Mouse (Mus musculus) spleen, adult 2 months (tissue): Measurements from ENCODE around the gene Calml3. TPM values are rescaled to one million over a fixed set of nuclear protein-coding genes. Genes with fewer than 3 reads are reported as not detected.

Experiments
- DNase-seq, 2 experiments: peaks; one replicate each; pipeline versions ENCODE4 v3.0.0 to v3.0.0-alpha.2; 2012 to 2021; ENCODE audit warnings: low spot score in 2 of 2, low read depth in 1 of 2
- H3K27ac ChIP-seq: fragments of 200-500 bp; 2 replicates; pipeline ENCODE4 v1.5.1; 2012; ENCODE audit warnings: low read length, inconsistent platforms; ENCODE audit not compliant: insufficient read depth
- H3K27me3 ChIP-seq: fragments of 200-500 bp; 2 replicates; pipeline ENCODE4 v1.6.1; 2012; ENCODE audit warnings: mild to moderate bottlenecking, moderate library complexity, low read length, inconsistent platforms; ENCODE audit not compliant: control insufficient read depth, insufficient read depth
- H3K36me3 ChIP-seq: fragments of 200-500 bp; 2 replicates; pipeline ENCODE4 v1.6.1; 2012; ENCODE audit warnings: mild to moderate bottlenecking, low read length, inconsistent platforms; ENCODE audit not compliant: control insufficient read depth, insufficient read depth
- H3K4me1 ChIP-seq: fragments of 200-500 bp; 2 replicates; pipeline ENCODE4 v1.6.1; 2011; ENCODE audit warnings: inconsistent platforms; ENCODE audit not compliant: control insufficient read depth, insufficient read depth, insufficient read length
- H3K4me3 ChIP-seq: fragments of 200-500 bp; 2 replicates; pipeline ENCODE4 v1.5.1; 2011; ENCODE audit warnings: mild to moderate bottlenecking, inconsistent platforms; ENCODE audit not compliant: insufficient read depth, insufficient read length; ENCODE audit errors: extremely low read depth
- CTCF ChIP-seq: fragments of 200-500 bp; IDR thresholded peaks from 2 replicates; pipeline ENCODE4 v1.5.1; 2011; ENCODE audit warnings: mild to moderate bottlenecking, inconsistent platforms; ENCODE audit not compliant: insufficient read depth, insufficient read length, insufficient replicate concordance; ENCODE audit errors: extremely low read depth
- POLR2A ChIP-seq: fragments of 200-500 bp; IDR thresholded peaks from 2 replicates; pipeline ENCODE4 v1.6.1; 2011; ENCODE audit warnings: low read depth, low read length, inconsistent platforms
- WGBS: fragments of 180-500 bp; shearing (Covaris S2); methylation state at CpG from one replicate; pipeline ENCODE4 v1.1.7; 2018; 5-methylcytosine and 5-hydroxymethylcytosine counted together
- polyA plus RNA-seq: library from polyadenylated mRNA; depleted of rRNA; stranded (reverse); fragments of >200 nt; gene quantifications from 2 replicates; pipeline ENCODE4 v1.2.3, GENCODE M21; 2012

The Calml3 gene
- polyA plus RNA-seq, 1 experiment: 0.05 TPM

DNA sequence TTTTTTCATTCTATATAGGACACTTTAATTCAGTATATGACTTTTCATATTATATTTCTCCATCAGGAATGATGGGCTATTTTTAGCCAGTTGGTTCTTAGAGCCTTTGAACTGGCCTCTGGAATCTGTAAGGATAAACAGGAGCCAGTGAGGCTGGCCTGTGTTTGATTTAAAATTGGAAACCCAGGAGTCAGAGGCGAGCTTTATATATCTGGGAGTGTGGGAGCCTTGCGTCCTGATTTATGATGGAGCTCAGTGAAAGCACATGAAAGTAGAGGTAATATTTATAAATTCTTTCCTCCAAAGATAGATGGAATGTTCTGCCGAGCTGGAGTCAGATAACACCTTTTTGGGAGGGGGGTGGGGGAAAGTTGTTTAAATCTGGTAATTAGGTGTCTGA is 4.7 kb downstream of the Calml3 start:
- WGBS: 88% methylated on average over 3 of the region's 3 CpGs
- no peaks in the 10 kb centered on the region for H3K4me1 ChIP-seq
- TF ChIP-seq POLR2A (no peak), CTCF (no peak)
- H3K27ac ChIP-seq: no peak overlapping the region
- no peak for DNase-seq
- no peaks in the 10 kb centered on the region for H3K36me3 ChIP-seq
- H3K4me3 ChIP-seq: no peak overlapping the region
- no peaks in the 10 kb centered on the region for H3K27me3 ChIP-seq

GRCm38 (mm10) chr13:3798751-3799150 is 5.4 kb downstream of the Calml3 start:
- no peak overlapping the region for H3K27ac ChIP-seq
- H3K36me3 ChIP-seq: no peaks in the 10 kb centered on the region
- H3K4me3 ChIP-seq: no peak overlapping the region
- H3K27me3 ChIP-seq: no peaks in the 10 kb centered on the region
- TF ChIP-seq POLR2A (no peak), CTCF (no peak)
- no peaks in the 10 kb centered on the region for H3K4me1 ChIP-seq
- DNase-seq: no peak

DNA sequence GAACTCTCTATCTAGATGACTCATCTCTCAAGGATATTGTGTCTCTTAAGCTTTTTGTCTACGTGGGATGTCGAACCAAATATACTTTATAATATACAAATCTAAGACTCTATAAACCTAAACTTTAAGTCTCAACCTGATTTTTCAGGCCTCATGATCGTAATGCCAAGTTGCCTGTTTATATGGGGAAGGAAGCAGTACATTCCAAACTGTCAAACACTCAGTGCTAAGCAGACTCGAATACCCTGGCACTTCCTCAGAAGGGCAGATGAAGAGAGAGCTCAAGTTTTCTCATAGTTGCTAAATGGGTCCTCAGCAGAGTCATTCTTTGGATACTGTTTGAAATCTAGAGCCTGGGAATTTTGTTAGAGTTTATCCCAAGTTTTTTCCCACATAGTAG is 7.5 kb downstream of the Calml3 start:
- no peak for DNase-seq
- no peaks in the 10 kb centered on the region for H3K36me3 ChIP-seq
- H3K4me1 ChIP-seq: no peaks in the 10 kb centered on the region
- TF ChIP-seq CTCF: no peak
- TF ChIP-seq POLR2A: no peak
- H3K4me3 ChIP-seq: no peak overlapping the region
- WGBS: 60% methylated on average over 4 of the region's 4 CpGs
- H3K27ac ChIP-seq: no peak overlapping the region
- H3K27me3 ChIP-seq: no peaks in the 10 kb centered on the region

- H3K36me3 ChIP-seq: no peaks in the 10 kb centered on the region
- H3K27me3 ChIP-seq: no peaks in the 10 kb centered on the region
- 91% methylated on average over 2 of the region's 2 CpGs for WGBS
- H3K4me1 ChIP-seq: no peaks in the 10 kb centered on the region
- TF ChIP-seq POLR2A: no peak
- TF ChIP-seq CTCF: no peak
- no peak overlapping the region for H3K27ac ChIP-seq
- H3K4me3 ChIP-seq: no peak overlapping the region
- no peak for DNase-seq
Observed at GRCm38 (mm10) chr13:3789531-3789930, 14.6 kb downstream of the Calml3 start.

- no peak for TF ChIP-seq CTCF
- TF ChIP-seq POLR2A: no peak
- Histone ChIP-seq H3K36me3 (no peaks in the 10 kb centered on the region), H3K4me3 (no peak overlapping the region), H3K27me3 (no peaks in the 10 kb centered on the region), H3K4me1 (no peaks in the 10 kb centered on the region), H3K27ac (no peak overlapping the region)
- no peak for DNase-seq
- 90% methylated on average over 2 of the region's 2 CpGs for WGBS
Observed at GRCm38 (mm10) chr13:3788588-3788987, 15.5 kb downstream of the Calml3 start.

DNA sequence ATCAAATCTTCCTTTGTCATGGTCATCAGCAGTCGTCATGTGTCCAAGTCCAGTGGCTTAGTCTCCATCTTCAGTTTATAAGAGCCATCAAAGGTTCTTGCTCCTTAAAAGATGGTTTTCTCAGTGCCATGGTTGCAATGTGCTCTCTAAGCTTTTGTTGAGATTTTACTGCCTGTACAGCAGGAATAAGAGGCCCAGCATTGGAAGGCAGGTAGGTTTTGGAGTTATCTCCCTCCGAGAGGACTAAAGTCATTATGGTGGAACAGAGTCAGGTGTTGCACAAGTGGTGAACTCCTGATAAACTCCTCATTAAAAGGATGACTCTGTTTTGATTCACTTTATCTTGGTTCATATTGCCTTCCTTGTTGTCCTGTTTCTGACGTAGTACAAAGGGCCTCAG is 16.5 kb downstream of the Calml3 start:
- H3K27me3 ChIP-seq: no peaks in the 10 kb centered on the region
- 94% methylated on average over 3 of the region's 3 CpGs for WGBS
- no peak overlapping the region for H3K4me3 ChIP-seq
- DNase-seq: no peak
- no peaks in the 10 kb centered on the region for H3K4me1 ChIP-seq
- no peaks in the 10 kb centered on the region for H3K36me3 ChIP-seq
- TF ChIP-seq POLR2A: no peak
- TF ChIP-seq CTCF: no peak
- no peak overlapping the region for H3K27ac ChIP-seq

DNA sequence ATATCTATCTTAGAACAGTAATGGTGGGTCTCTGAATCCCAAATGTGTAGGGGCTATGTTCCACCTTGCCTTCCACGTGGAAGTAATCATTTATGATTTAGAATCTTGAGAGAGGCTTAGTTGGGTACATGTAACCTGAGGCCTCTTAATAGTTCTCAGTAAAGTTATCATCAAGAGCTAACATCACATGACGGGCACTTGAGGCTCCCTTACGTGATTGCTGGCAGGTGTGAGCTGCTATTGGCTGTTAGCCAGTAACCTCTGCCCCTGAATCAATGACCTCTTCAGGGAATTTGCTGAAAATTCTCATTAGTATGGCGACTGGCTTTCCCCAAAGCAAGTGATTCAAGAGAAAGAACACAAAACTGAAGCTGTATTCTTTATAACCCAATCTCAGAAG is 17.0 kb downstream of the Calml3 start:
- DNase-seq: no peak
- no peaks in the 10 kb centered on the region for H3K27me3 ChIP-seq
- H3K4me1 ChIP-seq: no peaks in the 10 kb centered on the region; the same call in 1 of the 2 replicates
- H3K4me3 ChIP-seq: no peak overlapping the region
- 73% methylated on average over 4 of the region's 4 CpGs for WGBS
- no peak for TF ChIP-seq CTCF
- TF ChIP-seq POLR2A: no peak
- H3K36me3 ChIP-seq: no peaks in the 10 kb centered on the region
- H3K27ac ChIP-seq: no peak overlapping the region
